Mouse (Mus musculus): ENCODE data around the gene Fam53b. TPM values are rescaled to one million over a fixed set of nuclear protein-coding genes. Genes with fewer than 3 reads are reported as not detected.
A peak's percentile ranks its signal among the peaks of the same experiment; 100 is the strongest.
"Not testable (repeated sequence)": the region's sequence is repeated elsewhere in the genome, so short reads cannot be mapped to it uniquely, and the experiment has no call there.

The Fam53b gene
- polyA plus RNA-seq, 1 experiment from 2014 or later = 17.4 TPM

- peaks cover 8% of the 10 kb centered on the region; the same call in 1 of the 2 replicates for H3K4me1 ChIP-seq (ENCODE audit: control insufficient read depth, insufficient read depth, low read length)
- H3K27me3 ChIP-seq (ENCODE audit: control insufficient read depth, insufficient read depth, low read length) = no peaks in the 10 kb centered on the region
- no peak for ATAC-seq (ENCODE audit: insufficient read depth, low FRiP score)
- H3K9me3 ChIP-seq (replicated peaks; ENCODE audit: control insufficient read depth, low read length) = no peaks in the 10 kb centered on the region
- no peak overlapping the region for H3K4me3 ChIP-seq (replicated peaks; ENCODE audit: low read length)
- 79% methylated on average over 20 of the region's 20 CpGs for WGBS
- H3K36me3 ChIP-seq (ENCODE audit: control insufficient read depth, insufficient read depth, low read length) = no peaks in the 10 kb centered on the region
- 0 out of 2 replicates have a peak overlapping the region, but pooled peaks have one; percentile 8 for H3K27ac ChIP-seq (ENCODE audit: low read length)
- H3K4me2 ChIP-seq (ENCODE audit: low read depth, low read length) = no peak overlapping the region
- no peak overlapping the region for H3K9ac ChIP-seq (ENCODE audit: low read length)
These were observed 143.5 kb downstream of the Fam53b start for GRCm38 (mm10) chr7:132669999-132670862.

- 56% methylated on average over 2 of the region's 2 CpGs for WGBS
- no peak overlapping the region for H3K4me3 ChIP-seq (replicated peaks; ENCODE audit: low read length)
- H3K4me1 ChIP-seq (ENCODE audit: control insufficient read depth, insufficient read depth, low read length) = peaks cover 4% of the 10 kb centered on the region; the same call in 1 of the 2 replicates
- H3K4me2 ChIP-seq (ENCODE audit: low read depth, low read length) = no peak overlapping the region
- no peaks in the 10 kb centered on the region for H3K9me3 ChIP-seq (replicated peaks; ENCODE audit: control insufficient read depth, low read length)
- H3K27ac ChIP-seq (ENCODE audit: low read length) = no peak overlapping the region
- no peak overlapping the region for H3K9ac ChIP-seq (ENCODE audit: low read length)
- ATAC-seq (ENCODE audit: insufficient read depth, low FRiP score) = no peak
- no peaks in the 10 kb centered on the region for H3K27me3 ChIP-seq (ENCODE audit: control insufficient read depth, insufficient read depth, low read length)
- no peaks in the 10 kb centered on the region for H3K36me3 ChIP-seq (ENCODE audit: control insufficient read depth, insufficient read depth, low read length)
These were observed 145.1 kb downstream of the Fam53b start for GRCm38 (mm10) chr7:132668604-132669003.

GRCm38 (mm10) chr7:132666516-132666915 lies 147.2 kb downstream of the Fam53b start:
- ATAC-seq (ENCODE audit: insufficient read depth, low FRiP score) = no peak
- Histone ChIP-seq H3K4me3 (replicated peaks; ENCODE audit: low read length) (no peak overlapping the region), H3K27ac (ENCODE audit: low read length) (no peak overlapping the region), H3K4me1 (ENCODE audit: control insufficient read depth, insufficient read depth, low read length) (no peaks in the 10 kb centered on the region), H3K9ac (ENCODE audit: low read length) (no peak overlapping the region), H3K4me2 (ENCODE audit: low read depth, low read length) (no peak overlapping the region), H3K9me3 (replicated peaks; ENCODE audit: control insufficient read depth, low read length) (no peaks in the 10 kb centered on the region), H3K27me3 (ENCODE audit: control insufficient read depth, insufficient read depth, low read length) (no peaks in the 10 kb centered on the region), H3K36me3 (ENCODE audit: control insufficient read depth, insufficient read depth, low read length) (no peaks in the 10 kb centered on the region)
- WGBS = 77% methylated on average over 4 of the region's 4 CpGs

- Histone ChIP-seq H3K27ac (ENCODE audit: low read length) (no peak overlapping the region), H3K27me3 (ENCODE audit: control insufficient read depth, insufficient read depth, low read length) (no peaks in the 10 kb centered on the region), H3K36me3 (ENCODE audit: control insufficient read depth, insufficient read depth, low read length) (no peaks in the 10 kb centered on the region), H3K9ac (ENCODE audit: low read length) (no peak overlapping the region), H3K4me3 (replicated peaks; ENCODE audit: low read length) (no peak overlapping the region), H3K4me1 (ENCODE audit: control insufficient read depth, insufficient read depth, low read length) (no peaks in the 10 kb centered on the region), H3K4me2 (ENCODE audit: low read depth, low read length) (no peak overlapping the region), H3K9me3 (replicated peaks; ENCODE audit: control insufficient read depth, low read length) (no peaks in the 10 kb centered on the region)
- no peak for ATAC-seq (ENCODE audit: insufficient read depth, low FRiP score)
- 65% methylated on average over 8 of the region's 8 CpGs for WGBS
These were observed 147.9 kb downstream of the Fam53b start for GRCm38 (mm10) chr7:132665664-132666382.

- Histone ChIP-seq H3K4me2 (ENCODE audit: low read depth, low read length) (no peak overlapping the region), H3K27me3 (ENCODE audit: control insufficient read depth, insufficient read depth, low read length) (no peaks in the 10 kb centered on the region), H3K27ac (ENCODE audit: low read length) (no peak overlapping the region), H3K4me3 (replicated peaks; ENCODE audit: low read length) (no peak overlapping the region), H3K9me3 (replicated peaks; ENCODE audit: control insufficient read depth, low read length) (no peaks in the 10 kb centered on the region), H3K4me1 (ENCODE audit: control insufficient read depth, insufficient read depth, low read length) (peaks cover 8% of the 10 kb centered on the region), H3K36me3 (ENCODE audit: control insufficient read depth, insufficient read depth, low read length) (no peaks in the 10 kb centered on the region), H3K9ac (ENCODE audit: low read length) (no peak overlapping the region)
- ATAC-seq (ENCODE audit: insufficient read depth, low FRiP score) = no peak
- 78% methylated on average over 6 of the region's 6 CpGs for WGBS
These were observed 148.9 kb downstream of the Fam53b start for GRCm38 (mm10) chr7:132664815-132665214.

- not testable (repeated sequence) for H3K27me3 ChIP-seq (ENCODE audit: control insufficient read depth, insufficient read depth, low read length); H3K4me2 ChIP-seq (ENCODE audit: low read depth, low read length); H3K9me3 ChIP-seq (replicated peaks; ENCODE audit: control insufficient read depth, low read length); ATAC-seq (ENCODE audit: insufficient read depth, low FRiP score); H3K36me3 ChIP-seq (ENCODE audit: control insufficient read depth, insufficient read depth, low read length); H3K9ac ChIP-seq (ENCODE audit: low read length); H3K27ac ChIP-seq (ENCODE audit: low read length); H3K4me3 ChIP-seq (replicated peaks; ENCODE audit: low read length)
- peaks cover 28% of the 10 kb centered on the region for H3K4me1 ChIP-seq (ENCODE audit: control insufficient read depth, insufficient read depth, low read length)
- WGBS = 56% methylated on average over 6 of the region's 6 CpGs
These were observed 150.9 kb downstream of the Fam53b start for GRCm38 (mm10) chr7:132662831-132663230.

Other genes with a start within 250 kb of the Fam53b start
- 356 and 377 TPM in 2 replicates for gene Oat, start 237.5 kb downstream of the Fam53b start, polyA plus RNA-seq (2015; fragmentation: Nextera tagmentation; extraction: Ambion mirVana)
- not detected in 2 replicates for gene Nkx1-2, start 214.2 kb downstream of the Fam53b start, polyA plus RNA-seq (2015; fragmentation: Nextera tagmentation; extraction: Ambion mirVana)
- 12.7 and 13.5 TPM in 2 replicates for gene Lhpp, start 203.2 kb downstream of the Fam53b start, polyA plus RNA-seq (2015; fragmentation: Nextera tagmentation; extraction: Ambion mirVana)
- gene Eef1akmt2, start 38.8 kb upstream of the Fam53b start, polyA plus RNA-seq (2015; fragmentation: Nextera tagmentation; extraction: Ambion mirVana) = 54.3 and 56.5 TPM in 2 replicates
- 31.0 and 31.5 TPM in 2 replicates for gene Abraxas2, start 45.3 kb upstream of the Fam53b start, polyA plus RNA-seq (2015; fragmentation: Nextera tagmentation; extraction: Ambion mirVana)
- 10.5 and 10.6 TPM in 2 replicates for gene Zranb1, start 117.3 kb upstream of the Fam53b start, polyA plus RNA-seq (2015; fragmentation: Nextera tagmentation; extraction: Ambion mirVana)

Measured in stomach, embryonic 16.5 days (tissue).